Comparison of ENCODE assay signal across 7 mouse cellular contexts in genomic region chr11:77783747-77784646, GRCm38 (mm10). TPM values are rescaled to one million over a fixed set of nuclear protein-coding genes. Genes with fewer than 3 reads are reported as not detected.
DNase-seq lines count a peak whose midpoint lies in the region; ATAC-seq and TF ChIP-seq lines count a peak whose summit lies in the region.

No protein-coding gene starts in this region.

- WGBS in embryonic facial prominence, embryonic 15.5 days, result 34% methylated on average over 18 of the region's 18 CpGs
- 44% methylated on average over 18 of the region's 18 CpGs for whole genome bisulfite sequencing in hindbrain, postnatal 0 days
- WGBS in liver, embryonic 15.5 days (ENCODE audit: insufficient replicate concordance), result 11% methylated on average over 18 of the region's 18 CpGs
- 57% methylated on average over 18 of the region's 18 CpGs for WGBS in neural tube, embryonic 14.5 days

- no peaks in the 10 kb centered on the region for H3K9me3 ChIP-seq in embryonic facial prominence, embryonic 15.5 days (replicated peaks)
- no peaks in the 10 kb centered on the region for H3K9me3 ChIP-seq in hindbrain, postnatal 0 days (ENCODE audit: low read length)
- no peaks in the 10 kb centered on the region for H3K9me3 ChIP-seq in liver, embryonic 15.5 days (replicated peaks)
- no peaks in the 10 kb centered on the region for H3K9me3 ChIP-seq in neural tube, embryonic 14.5 days (ENCODE audit: control insufficient read depth, low read length)

- H3K27ac ChIP-seq in embryonic facial prominence, embryonic 15.5 days (replicated peaks), result peak overlapping the region; percentile 89
- peak overlapping the region; percentile 48 for H3K27ac ChIP-seq in hindbrain, postnatal 0 days
- peak overlapping the region; percentile 91 for H3K27ac ChIP-seq in liver, embryonic 15.5 days (replicated peaks)
- H3K27ac ChIP-seq in neural tube, embryonic 14.5 days (ENCODE audit: low read depth, low read length), result peak overlapping the region; percentile 28

- DNase-seq in spleen, postnatal 4 days (ENCODE audit: low spot score in 2 of 2), result peak; percentile 60 to 73
- DNase-seq in spleen, adult 18-20 months, result no peak
- peak; percentile 67 for DNase-seq in hindbrain, postnatal 0 days (ENCODE audit: low spot score)
- DNase-seq in testis, postnatal 10 days (ENCODE audit: low spot score), result no peak

- H3K27me3 ChIP-seq in embryonic facial prominence, embryonic 15.5 days, result no peaks in the 10 kb centered on the region
- no peaks in the 10 kb centered on the region for H3K27me3 ChIP-seq in hindbrain, postnatal 0 days (ENCODE audit: insufficient read depth, low read length)
- no peaks in the 10 kb centered on the region for H3K27me3 ChIP-seq in liver, embryonic 15.5 days
- H3K27me3 ChIP-seq in neural tube, embryonic 14.5 days (ENCODE audit: control insufficient read depth, insufficient read depth, low read length), result no peaks in the 10 kb centered on the region

- no peak overlapping the region for H3K9ac ChIP-seq in embryonic facial prominence, embryonic 15.5 days
- H3K9ac ChIP-seq in hindbrain, postnatal 0 days (replicated peaks; ENCODE audit: low read length), result 0 out of 2 replicates have a peak overlapping the region, but pooled peaks have one; percentile 21
- H3K9ac ChIP-seq in liver, embryonic 15.5 days, result peak overlapping the region; percentile 50
- H3K9ac ChIP-seq in neural tube, embryonic 14.5 days (replicated peaks; ENCODE audit: low read depth, low read length), result 0 out of 2 replicates have a peak overlapping the region, but pooled peaks have one; percentile 3

- ATAC-seq in embryonic facial prominence, embryonic 15.5 days (ENCODE audit: insufficient number of reproducible peaks, low FRiP score, low TSS enrichment, low read depth), result peak; percentile 53
- ATAC-seq in hindbrain, postnatal 0 days, result peak; percentile 51; the same call in 1 of the 2 replicates
- peak; percentile 66 for ATAC-seq in liver, embryonic 15.5 days (ENCODE audit: insufficient read depth)
- ATAC-seq in neural tube, embryonic 14.5 days (ENCODE audit: low read depth), result peak; percentile 34; the same call in 1 of the 2 replicates

- H3K36me3 ChIP-seq in embryonic facial prominence, embryonic 15.5 days, result no peaks in the 10 kb centered on the region
- no peaks in the 10 kb centered on the region; the same call in 1 of the 2 replicates for H3K36me3 ChIP-seq in hindbrain, postnatal 0 days (ENCODE audit: insufficient read depth, low read length)
- peaks cover 18% of the 10 kb centered on the region; the same call in 1 of the 2 replicates for H3K36me3 ChIP-seq in liver, embryonic 15.5 days (replicated peaks)
- no peaks in the 10 kb centered on the region for H3K36me3 ChIP-seq in neural tube, embryonic 14.5 days (ENCODE audit: control insufficient read depth, insufficient read depth, low read length)

- no peak overlapping the region for H3K4me3 ChIP-seq in embryonic facial prominence, embryonic 15.5 days (replicated peaks)
- H3K4me3 ChIP-seq in hindbrain, postnatal 0 days (ENCODE audit: low read length), result no peak overlapping the region
- peak overlapping the region; percentile 47 for H3K4me3 ChIP-seq in liver, embryonic 15.5 days (replicated peaks)
- H3K4me3 ChIP-seq in neural tube, embryonic 14.5 days (ENCODE audit: low read depth, low read length), result no peak overlapping the region

- peaks cover 51% of the 10 kb centered on the region for H3K4me1 ChIP-seq in embryonic facial prominence, embryonic 15.5 days
- H3K4me1 ChIP-seq in hindbrain, postnatal 0 days (ENCODE audit: insufficient read depth, low read length), result peaks cover 20% of the 10 kb centered on the region
- peaks cover 93% of the 10 kb centered on the region for H3K4me1 ChIP-seq in liver, embryonic 15.5 days (replicated peaks)
- peaks cover 36% of the 10 kb centered on the region for H3K4me1 ChIP-seq in neural tube, embryonic 14.5 days (ENCODE audit: control insufficient read depth, insufficient read depth, low read length)

- TF ChIP-seq CTCF in hindbrain, postnatal 0 days (IDR thresholded peaks at IDR 0.05; ENCODE audit: low read depth), result peak; percentile 48; the same call in 1 of the 2 replicates

- peak overlapping the region; percentile 25; the same call in 1 of the 2 replicates for H3K4me2 ChIP-seq in embryonic facial prominence, embryonic 15.5 days (replicated peaks)
- no peak overlapping the region for H3K4me2 ChIP-seq in hindbrain, postnatal 0 days (ENCODE audit: low read depth, low read length)
- peak overlapping the region; percentile 83 for H3K4me2 ChIP-seq in liver, embryonic 15.5 days
- peak overlapping the region; percentile 14; the same call in 1 of the 2 replicates for H3K4me2 ChIP-seq in neural tube, embryonic 14.5 days (ENCODE audit: low read depth, low read length)

RNA-seq across cellular contexts. Expression of gene Gm10277, which starts 3.5 kb away (rescaled TPM):
- polyA plus RNA-seq in embryonic facial prominence, embryonic 15.5 days (2015; fragmentation: Nextera tagmentation; extraction: Ambion mirVana), result 1.3 and 1.4 TPM in 2 replicates
- total RNA-seq in hindbrain, postnatal 0 days (2014; rRNA removed), result not detected in 2 replicates
- polyA plus RNA-seq in hindbrain, postnatal 0 days (2015; fragmentation: Nextera tagmentation; extraction: Ambion mirVana), result 0.69 and 0.91 TPM in 2 replicates
- polyA plus RNA-seq in liver, embryonic 15.5 days (2015; fragmentation: Nextera tagmentation; extraction: Ambion mirVana), result 0.39 and 0.85 TPM in 2 replicates
- polyA plus RNA-seq in neural tube, embryonic 14.5 days (2014; fragmentation: Nextera tagmentation; extraction: Ambion mirVana), result 2.1 and 2.4 TPM in 2 replicates

RNA-seq across cellular contexts. Expression of gene Myo18a, which starts 21.0 kb away (rescaled TPM):
- polyA plus RNA-seq in embryonic facial prominence, embryonic 15.5 days (2015; fragmentation: Nextera tagmentation; extraction: Ambion mirVana), result 56.3 and 58.9 TPM in 2 replicates
- 64.6 and 68.8 TPM in 2 replicates for total RNA-seq in hindbrain, postnatal 0 days (2014; rRNA removed)
- 28.2 and 29.8 TPM in 2 replicates for polyA plus RNA-seq in hindbrain, postnatal 0 days (2015; fragmentation: Nextera tagmentation; extraction: Ambion mirVana)
- polyA plus RNA-seq in liver, embryonic 15.5 days (2015; fragmentation: Nextera tagmentation; extraction: Ambion mirVana), result 14.4 and 15.7 TPM in 2 replicates
- polyA plus RNA-seq in neural tube, embryonic 14.5 days (2014; fragmentation: Nextera tagmentation; extraction: Ambion mirVana), result 35.7 and 42.6 TPM in 2 replicates

RNA-seq across cellular contexts. Expression of gene Cryba1, which starts 58.9 kb away (rescaled TPM):
- 6.0 and 7.2 TPM in 2 replicates for polyA plus RNA-seq in embryonic facial prominence, embryonic 15.5 days (2015; fragmentation: Nextera tagmentation; extraction: Ambion mirVana)
- total RNA-seq in hindbrain, postnatal 0 days (2014; rRNA removed), result 1.5 TPM in 1 of 2 replicates, not detected in the other
- polyA plus RNA-seq in hindbrain, postnatal 0 days (2015; fragmentation: Nextera tagmentation; extraction: Ambion mirVana), result 0.49 and 0.51 TPM in 2 replicates
- polyA plus RNA-seq in liver, embryonic 15.5 days (2015; fragmentation: Nextera tagmentation; extraction: Ambion mirVana), result not detected in 2 replicates
- polyA plus RNA-seq in neural tube, embryonic 14.5 days (2014; fragmentation: Nextera tagmentation; extraction: Ambion mirVana), result 0.64 and 0.72 TPM in 2 replicates

Comparison
In these comparisons a context has a peak if more than half of its experiments do, and no peak if none do; other contexts are left out.
1. DNase-seq: peak in spleen, postnatal 4 days (2 of 2) and hindbrain, postnatal 0 days (single experiment); none in spleen, adult 18-20 months (0 of 2) and testis, postnatal 10 days (single experiment).
2. H3K27ac ChIP-seq: peak in every context shown above with its lines; median percentile 91 in liver, embryonic 15.5 days; 89 in embryonic facial prominence, embryonic 15.5 days; 48 in hindbrain, postnatal 0 days; 28 in neural tube, embryonic 14.5 days.
3. Peak in every context shown above with its lines, with median percentiles within 50 percentile points of each other: ATAC-seq.